Mouse (Mus musculus) small intestine, adult 2 months (tissue): ENCODE data around the gene Rbms3.

Experiments
- CTCF ChIP-seq: fragments of 200-500 bp; IDR thresholded peaks from 2 replicates; pipeline ENCODE4 v1.5.1; 2012; ENCODE audit warnings: low read depth, mild to moderate bottlenecking, control low read depth, inconsistent platforms, low read length, moderate library complexity, mixed read lengths; ENCODE audit not compliant: insufficient replicate concordance, insufficient read length; ENCODE audit errors: extremely low read depth
- POLR2A ChIP-seq: fragments of 200-500 bp; IDR thresholded peaks from 2 replicates; pipeline ENCODE4 v1.6.1; 2012; ENCODE audit warnings: low read depth, mild to moderate bottlenecking, control low read depth, inconsistent platforms, low read length, moderate library complexity

DNA sequence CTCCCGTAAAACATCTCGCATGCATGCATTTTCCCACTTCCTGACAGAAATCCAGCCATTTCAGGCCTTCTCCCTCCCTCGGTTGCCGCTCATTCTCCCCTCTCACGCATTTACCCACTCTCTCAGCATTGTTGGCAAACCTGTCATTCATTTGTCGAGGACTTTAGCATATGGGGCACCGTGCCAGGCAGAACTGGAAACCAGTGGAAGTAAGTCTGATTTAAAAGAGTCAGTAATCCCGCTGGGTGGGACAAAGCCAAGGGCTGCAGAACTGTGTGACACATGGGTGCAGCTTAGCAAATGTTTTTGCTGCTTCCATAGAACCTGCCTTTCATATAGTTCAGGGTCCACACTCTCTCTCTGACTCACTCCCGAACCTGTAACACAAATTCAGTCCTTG is 241.7 kb downstream of the Rbms3 start:
- TF ChIP-seq CTCF (no peak), POLR2A (no peak)
